ENCODE assay signal across 13 mouse cellular contexts in genomic region chr14:21546351-21546750, GRCm38 (mm10).
DNase-seq lines count a peak whose midpoint lies in the region; ATAC-seq and TF ChIP-seq lines count a peak whose summit lies in the region.
"Had no signal": no experiment of that assay in that cellular context is flagged by ENCODE, and none has a peak within 500 bp of the region (broad histone marks: within the 10 kb centered on the region; RNA-seq: fewer than 3 reads in every experiment).

No protein-coding gene starts in this region.

- 15% methylated on average over 3 of the region's 3 CpGs for WGBS in forebrain, embryonic 16.5 days
- WGBS in midbrain, embryonic 11.5 days = 43% methylated on average over 3 of the region's 3 CpGs

- H3K27me3 ChIP-seq in forebrain, embryonic 16.5 days (replicated peaks; ENCODE audit: control insufficient read depth, insufficient read depth, low read length) = no peaks in the 10 kb centered on the region
- H3K27me3 ChIP-seq in midbrain, embryonic 11.5 days (ENCODE audit: control insufficient read depth, insufficient read depth, low read length) = no peaks in the 10 kb centered on the region
- H3K27me3 ChIP-seq: neural tube, embryonic 12.5 days had no signal

- no peak for DNase-seq in gastrocnemius, adult 2 months
- DNase-seq in gastrocnemius, postnatal 10 days = no peak
- peak; percentile 68 for DNase-seq in brain, embryonic 14.5 days (ENCODE audit: low read depth)
- DNase-seq in midbrain, embryonic 11.5 days (ENCODE audit: low spot score, missing footprints) = no peak
- DNase-seq in adrenal gland, adult 2 months = no peak
- DNase-seq in embryo, embryonic 10 days (ENCODE audit: low spot score) = no peak
- DNase-seq: adrenal gland, postnatal 25 days had no signal

- peaks cover 4% of the 10 kb centered on the region for H3K9me3 ChIP-seq in forebrain, embryonic 16.5 days (ENCODE audit: control insufficient read depth, low read length)
- peaks cover under 1% of the 10 kb centered on the region; the same call in 1 of the 2 replicates for H3K9me3 ChIP-seq in midbrain, embryonic 11.5 days (ENCODE audit: control insufficient read depth, low read length)
- H3K9me3 ChIP-seq: neural tube, embryonic 12.5 days had no signal

- intact Hi-C loops in gastrocnemius, adult 2 months (cut with DNase I) = no loop called here

- peaks cover 5% of the 10 kb centered on the region for H3K36me3 ChIP-seq in forebrain, embryonic 16.5 days (ENCODE audit: control insufficient read depth, insufficient read depth)
- 0 out of 2 replicates have a peak, but pooled peaks cover 1% of the 10 kb centered on the region for H3K36me3 ChIP-seq in midbrain, embryonic 11.5 days (ENCODE audit: control insufficient read depth, insufficient read depth, low read length)

- peaks cover 42% of the 10 kb centered on the region for H3K4me1 ChIP-seq in forebrain, embryonic 16.5 days (replicated peaks; ENCODE audit: control insufficient read depth, insufficient read depth, low read length)
- peaks cover 32% of the 10 kb centered on the region for H3K4me1 ChIP-seq in midbrain, embryonic 11.5 days (ENCODE audit: control insufficient read depth, insufficient read depth, low read length)

- TF ChIP-seq CTCF in gastrocnemius, adult 2 months (IDR thresholded peaks at IDR 0.05) = no peak
- TF ChIP-seq CTCF in brain, embryonic 14.5 days (IDR thresholded peaks at IDR 0.05; ENCODE audit: borderline replicate concordance, extremely low read depth, insufficient read depth, insufficient read length) = no peak

- H3K9ac ChIP-seq in forebrain, embryonic 16.5 days (replicated peaks; ENCODE audit: low read depth, low read length) = no peak overlapping the region
- H3K9ac ChIP-seq in midbrain, embryonic 11.5 days (ENCODE audit: low read length) = no peak overlapping the region
- H3K9ac ChIP-seq: liver, embryonic 14.5 days; neural tube, embryonic 12.5 days had no signal

- peak; percentile 16; the same call in 1 of the 2 replicates for ATAC-seq in forebrain, embryonic 16.5 days
- 0 out of 2 replicates have a peak, but pooled peaks have one; percentile 46 for ATAC-seq in midbrain, embryonic 11.5 days (ENCODE audit: low FRiP score)
- ATAC-seq in megakaryocyte, adult 5-6 weeks (ENCODE audit: poor library complexity, severe bottlenecking) = no peak

- no peak overlapping the region for H3K4me2 ChIP-seq in forebrain, embryonic 16.5 days (ENCODE audit: low read length)
- H3K4me2 ChIP-seq in midbrain, embryonic 11.5 days = no peak overlapping the region
- H3K4me2 ChIP-seq: neural tube, embryonic 12.5 days had no signal

- H3K4me3 ChIP-seq in gastrocnemius, adult 2 months = no peak overlapping the region
- no peak overlapping the region for H3K4me3 ChIP-seq in forebrain, embryonic 16.5 days (replicated peaks; ENCODE audit: low read length)
- H3K4me3 ChIP-seq in midbrain, embryonic 11.5 days (ENCODE audit: low read depth, low read length) = no peak overlapping the region
- H3K4me3 ChIP-seq: limb, embryonic 10.5 days; neural tube, embryonic 12.5 days had no signal

- no peak for TF ChIP-seq POLR2A in brain, embryonic 14.5 days (IDR thresholded peaks at IDR 0.05; ENCODE audit: borderline replicate concordance, extremely low read depth, insufficient read depth, insufficient read length, poor library complexity, severe bottlenecking)

- H3K27ac ChIP-seq in gastrocnemius, adult 2 months = peak overlapping the region; percentile 63; the same call in 1 of the 2 replicates
- peak overlapping the region; percentile 8; the same call in 1 of the 2 replicates for H3K27ac ChIP-seq in forebrain, embryonic 16.5 days (ENCODE audit: low read length)
- H3K27ac ChIP-seq in midbrain, embryonic 11.5 days (ENCODE audit: low read depth, low read length) = peak overlapping the region; percentile 45; the same call in 1 of the 2 replicates
- H3K27ac ChIP-seq: liver, embryonic 14.5 days; macrophage; neural tube, embryonic 12.5 days had no signal

Comparison
In these comparisons a context has a peak if more than half of its experiments do, and no peak if none do; other contexts are left out.
1. H3K27ac ChIP-seq: peak in every context shown above with its lines; median percentile 63 in gastrocnemius, adult 2 months; 45 in midbrain, embryonic 11.5 days; 8 in forebrain, embryonic 16.5 days.